Mouse (Mus musculus): ENCODE measurements around the gene Chchd6.

DNA sequence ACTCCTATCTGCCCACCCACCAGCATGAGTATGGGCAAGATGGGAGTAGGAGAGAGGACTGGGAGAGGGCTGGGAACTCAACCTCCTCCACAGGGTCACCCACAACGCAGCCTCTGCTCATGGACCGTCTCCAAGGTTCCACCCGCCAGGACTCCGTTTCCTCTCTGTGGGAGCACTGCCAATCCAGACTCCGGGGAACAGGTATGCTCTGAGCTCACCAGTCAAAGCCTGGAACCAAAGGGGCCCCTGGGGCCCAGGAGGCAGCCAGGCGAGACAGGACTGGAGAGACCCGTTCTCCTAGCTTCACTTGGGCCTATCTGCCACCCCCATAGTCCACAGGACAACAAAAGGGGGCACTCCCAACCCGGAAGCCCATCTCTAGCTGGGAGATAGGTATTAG, 242.4 kb downstream of the Chchd6 start:
- TF ChIP-seq CTCF (IDR thresholded peaks at IDR 0.05; ENCODE audit: low read depth, low read length) = no peak
- no peak for TF ChIP-seq TAL1 (conservative IDR thresholded peaks at IDR 0.05; ENCODE audit: low read depth, low read length)
- no peak for TF ChIP-seq GATA1 (IDR thresholded peaks at IDR 0.05; ENCODE audit: borderline replicate concordance, low read length)
- no peak for TF ChIP-seq POLR2AphosphoS5 (IDR thresholded peaks at IDR 0.05; ENCODE audit: insufficient replicate concordance, low read depth, low read length)
- TF ChIP-seq GATA2 (IDR thresholded peaks at IDR 0.05; ENCODE audit: borderline replicate concordance, low read depth, low read length) = no peak

Measured in G1E (cell line).